Mouse (Mus musculus) liver, adult 2 months (tissue): ENCODE results near the gene Myh3.

Experiments
- CTCF ChIP-seq: fragments of 200-500 bp; IDR thresholded peaks from 2 replicates; pipeline ENCODE4 v1.5.1; 2011; ENCODE audit warnings: low read depth, low read length, control low read depth
- POLR2A ChIP-seq: fragments of 200-500 bp; IDR thresholded peaks from 2 replicates; pipeline ENCODE4 v1.6.1; 2011; ENCODE audit warnings: low read length, control low read depth; ENCODE audit not compliant: insufficient read depth; ENCODE audit errors: extremely low read depth

DNA sequence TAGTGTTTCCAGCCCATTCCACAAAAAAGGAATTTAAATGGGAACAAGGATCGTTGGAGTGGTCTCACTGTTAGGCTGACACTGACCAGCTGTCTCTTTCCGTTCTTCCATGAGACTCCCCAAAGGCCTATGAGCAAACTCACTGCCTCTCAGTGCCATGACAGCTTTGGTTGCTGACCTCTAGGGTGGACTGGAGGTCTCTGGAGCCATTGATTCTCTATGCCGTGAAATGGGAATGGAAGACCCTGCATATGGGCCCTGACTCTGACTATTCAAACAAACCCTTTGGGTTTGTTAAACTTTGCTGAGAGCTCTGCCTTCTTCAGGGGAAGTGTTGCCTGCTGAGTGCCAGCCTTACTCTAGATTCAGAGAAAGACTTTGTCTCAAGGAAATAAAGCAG is 10.4 kb upstream of the Myh3 start:
- TF ChIP-seq CTCF: no peak
- TF ChIP-seq POLR2A: no peak
